Mouse (Mus musculus) thymus, postnatal 14 days (tissue): Measurements from ENCODE around the gene Gpsm1.
"Not testable (repeated sequence)": the region's sequence is repeated elsewhere in the genome, so short reads cannot be mapped to it uniquely, and the experiment has no call there.

ENCODE experiments used
- DNase-seq: peaks from one replicate; pipeline ENCODE4 v3.0.0; 2021

The Gpsm1 gene

DNA sequence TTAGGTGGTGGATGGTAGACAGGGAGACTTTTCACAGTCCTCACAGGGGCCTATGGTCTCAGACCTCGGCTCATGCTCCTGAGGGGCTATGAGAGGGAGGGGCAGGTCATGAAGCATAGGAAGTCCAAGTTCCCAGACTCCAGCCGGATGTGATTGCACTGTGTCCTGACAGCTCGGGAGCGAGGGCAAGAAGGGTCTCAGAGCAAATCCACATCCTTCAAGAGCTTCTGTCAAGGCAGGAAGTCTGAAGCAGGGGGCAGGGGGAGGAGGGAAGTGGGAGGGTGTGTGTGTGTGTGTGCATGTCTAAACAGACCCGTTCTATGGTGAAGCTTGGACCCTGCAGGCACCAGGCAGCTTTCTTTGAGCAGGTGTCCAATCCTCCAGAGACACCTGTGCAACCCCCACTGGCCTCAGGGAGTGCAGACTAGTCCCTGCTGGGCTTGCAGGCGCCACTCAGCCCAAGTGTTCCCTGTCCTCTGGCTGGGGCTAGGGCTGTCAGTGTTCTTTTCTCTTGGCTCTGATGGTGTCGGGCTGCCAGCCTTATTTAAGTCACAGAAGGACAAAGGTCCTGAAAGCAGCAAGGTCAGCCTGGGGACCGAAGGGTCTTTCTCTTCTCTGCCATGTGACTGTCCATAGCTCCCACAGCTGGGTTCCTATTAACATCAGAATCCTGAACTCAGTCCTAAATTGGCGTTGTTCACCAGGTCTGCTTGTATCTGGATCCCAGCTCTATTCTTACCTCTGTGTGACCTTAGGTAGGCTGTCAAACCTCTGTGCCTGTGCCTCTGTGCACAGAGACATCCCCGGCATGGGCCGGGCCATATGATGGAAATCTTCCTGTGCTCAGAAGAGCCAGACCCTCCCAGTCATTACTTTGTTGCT lies 27.5 kb downstream of the Gpsm1 start:
- DNase-seq = peak; percentile 42

DNA sequence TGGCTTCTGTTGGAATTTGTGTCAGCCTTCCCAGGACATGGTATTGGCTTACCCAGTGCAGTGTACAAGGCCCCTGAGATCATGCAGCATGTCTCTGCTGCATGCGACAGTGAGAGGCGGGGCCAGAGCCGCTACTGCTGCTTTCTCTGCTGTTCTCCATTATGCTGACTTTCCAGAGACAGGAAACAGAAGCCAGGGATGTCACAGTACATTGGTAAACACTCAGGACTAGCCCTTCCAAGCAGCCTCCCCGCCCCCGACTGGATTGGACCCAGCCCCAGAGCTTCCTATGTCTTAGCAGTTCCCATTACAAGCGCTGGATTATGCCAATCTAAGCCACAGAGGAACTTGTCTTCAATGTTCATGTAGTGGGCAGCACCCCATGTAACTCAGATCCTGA lies 32.9 kb downstream of the Gpsm1 start:
- no peak for DNase-seq

GRCm38 (mm10) chr2:26351358-26352290 lies 36.3 kb downstream of the Gpsm1 start, which contains the start of gene Dnlz:
Dnlz (minus strand) TSS chr2:26352110.
- DNase-seq = peak; percentile 96

- DNase-seq = peak; percentile 88
Observed at GRCm38 (mm10) chr2:26352291-26352910, 37.1 kb downstream of the Gpsm1 start.

GRCm38 (mm10) chr2:26353066-26353980 lies 38.0 kb downstream of the Gpsm1 start:
- DNase-seq = no peak

DNA sequence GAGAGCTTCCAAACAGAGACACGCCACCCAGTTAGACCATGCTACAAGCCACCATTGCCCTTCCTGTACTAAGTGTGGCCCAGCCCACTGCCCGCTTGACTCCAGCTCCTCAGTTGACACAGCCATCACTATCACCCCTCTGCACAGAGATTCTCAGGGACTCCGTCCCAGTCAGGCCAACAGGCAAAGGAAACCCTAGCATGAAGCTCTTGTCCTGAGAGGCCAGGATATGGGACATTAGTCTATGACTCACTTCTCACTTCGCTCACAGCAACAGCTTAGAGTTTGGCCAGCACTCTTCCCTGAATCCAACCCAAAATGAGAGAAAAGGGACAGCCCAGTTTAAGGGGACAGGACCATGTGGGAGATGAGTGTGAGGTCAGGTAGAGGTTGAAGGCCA lies 39.1 kb downstream of the Gpsm1 start:
- DNase-seq = no peak

DNA sequence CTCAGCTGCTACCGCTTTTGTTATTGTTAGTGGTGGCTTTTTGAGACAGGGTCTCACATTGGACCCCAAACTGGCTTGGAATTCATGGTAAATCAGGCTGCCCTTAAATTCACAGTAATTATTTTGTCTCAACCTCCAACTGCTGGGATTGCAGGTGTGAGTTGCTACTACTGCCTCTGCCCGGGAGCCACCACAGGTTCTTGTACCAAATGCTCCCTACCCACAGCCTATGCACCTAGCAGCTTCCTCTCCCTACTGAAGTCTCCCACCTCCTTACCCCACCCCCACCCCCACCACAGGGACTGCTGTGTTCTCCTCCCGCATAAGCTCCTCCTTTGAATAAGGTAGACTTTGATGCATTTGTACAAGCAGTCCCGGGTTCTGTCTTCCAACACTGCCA lies 40.9 kb downstream of the Gpsm1 start:
- DNase-seq = peak; percentile 51

GRCm38 (mm10) chr2:26356678-26357077 lies 41.4 kb downstream of the Gpsm1 start:
- peak; percentile 69 for DNase-seq

DNA sequence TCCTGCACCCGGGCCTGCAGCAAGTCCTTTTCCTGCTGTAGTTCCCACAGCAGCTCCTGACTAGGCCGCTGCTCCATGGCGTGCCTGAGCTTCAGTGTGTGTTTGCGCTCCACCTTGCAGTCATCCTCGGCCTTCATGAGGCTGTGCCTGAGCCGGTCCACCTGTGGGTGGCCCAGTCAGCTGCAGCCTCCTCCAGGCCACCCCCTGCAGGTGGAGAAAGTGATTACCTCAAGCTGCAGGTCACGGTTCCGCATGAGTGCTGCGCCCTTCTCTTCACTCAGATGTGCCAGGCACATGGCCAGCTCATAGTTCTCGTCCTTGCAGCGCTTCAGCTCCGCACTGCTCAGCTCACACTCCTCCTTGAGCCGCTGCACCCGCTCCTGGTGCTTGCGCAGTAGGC lies 42.2 kb downstream of the Gpsm1 start:
- DNase-seq = no peak

DNA sequence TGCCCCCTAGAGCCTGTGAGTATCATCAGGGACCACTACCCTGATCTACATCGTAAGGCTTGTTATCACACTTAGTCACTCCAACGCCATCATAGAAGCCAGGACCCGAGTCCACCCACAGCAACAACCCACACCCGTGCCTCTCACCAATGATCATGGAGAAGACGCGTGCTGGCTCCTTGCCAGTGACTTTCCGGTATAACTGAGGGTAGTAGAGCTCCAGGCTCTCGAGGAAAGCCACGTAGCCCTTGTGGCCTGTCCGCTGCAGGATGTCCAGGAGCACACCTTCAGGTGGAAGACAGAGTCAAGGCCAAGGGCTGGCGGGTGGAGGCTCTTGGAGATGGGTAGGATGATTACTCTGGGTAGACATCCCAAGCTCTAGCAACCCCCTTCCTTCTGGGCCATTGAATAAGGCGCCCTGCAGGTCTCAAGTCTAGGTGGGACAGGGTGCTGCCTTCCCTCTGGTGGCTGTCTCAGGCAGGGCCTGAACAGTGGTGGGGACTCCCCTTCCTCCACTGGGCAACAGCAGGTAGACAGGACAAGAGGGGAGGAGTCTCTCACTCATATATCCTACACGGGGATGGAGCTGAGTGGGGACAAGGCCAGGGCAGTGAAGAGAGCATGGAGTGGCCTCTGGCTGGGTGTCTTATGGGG lies 43.5 kb downstream of the Gpsm1 start:
- DNase-seq = no peak

DNA sequence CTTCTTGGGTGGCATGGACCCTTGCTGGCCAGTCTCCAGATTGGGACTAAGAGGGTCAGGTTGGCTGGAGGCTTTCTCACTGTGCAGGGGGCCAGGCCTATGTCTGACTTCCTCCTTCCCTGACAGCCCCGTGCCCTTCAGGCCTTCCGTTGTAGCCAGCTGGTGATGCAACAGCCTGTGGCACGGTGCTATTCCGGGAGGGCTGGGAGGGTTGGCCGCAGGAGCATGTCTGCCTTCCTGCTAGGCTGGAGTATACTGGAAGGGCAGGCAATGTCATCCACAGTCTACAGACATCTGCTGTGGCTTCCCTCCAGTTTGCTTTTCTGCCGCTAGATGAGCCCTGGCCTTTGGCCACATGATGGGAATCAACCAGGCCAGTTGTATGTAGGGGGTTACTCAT lies 44.7 kb downstream of the Gpsm1 start:
- no peak for DNase-seq

GRCm38 (mm10) chr2:26360772-26361171 lies 45.5 kb downstream of the Gpsm1 start, which contains the start of gene Card9:
Card9 (minus strand) TSS chr2:26360918.
- no peak for DNase-seq

- no peak for DNase-seq
Observed at GRCm38 (mm10) chr2:26362991-26363390, 47.7 kb downstream of the Gpsm1 start.

GRCm38 (mm10) chr2:26363481-26363880 lies 48.2 kb downstream of the Gpsm1 start:
- DNase-seq = no peak

DNA sequence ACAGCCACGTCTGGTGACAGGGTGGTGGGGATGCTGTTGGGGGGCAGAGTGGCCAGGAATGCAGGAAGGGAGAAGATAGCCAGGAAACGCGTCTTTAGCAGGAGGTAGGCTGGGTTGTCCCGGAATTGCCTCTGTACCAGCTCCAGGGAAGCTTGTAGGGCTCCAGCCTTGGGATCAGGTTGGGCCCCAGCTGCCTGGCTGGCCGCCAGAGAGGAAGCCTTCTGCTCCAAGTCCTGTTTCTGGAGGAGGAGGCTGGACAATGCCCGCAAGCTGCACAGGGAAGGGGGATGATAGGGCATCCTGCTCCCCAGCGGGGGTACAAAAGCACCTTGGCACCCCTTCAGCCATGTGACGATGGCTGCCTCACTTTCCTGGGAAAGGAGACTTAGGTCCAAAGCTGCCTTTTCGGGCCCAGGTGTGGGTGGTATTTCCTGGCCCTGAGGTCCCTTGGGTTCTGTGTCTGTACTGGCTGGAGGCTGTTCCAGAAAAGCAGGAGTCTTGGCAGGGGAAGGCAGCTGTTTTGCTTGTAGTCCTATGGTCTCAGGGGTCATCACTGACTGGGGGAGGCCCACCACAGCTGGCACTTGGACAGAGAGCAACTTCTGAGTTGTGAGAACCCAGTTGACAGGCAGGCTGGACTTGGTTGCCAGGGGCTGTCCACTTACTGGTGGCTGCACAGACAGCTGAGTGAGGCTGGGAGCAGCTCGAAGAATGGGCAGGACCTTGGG lies 49.6 kb downstream of the Gpsm1 start:
- DNase-seq = no peak

DNA sequence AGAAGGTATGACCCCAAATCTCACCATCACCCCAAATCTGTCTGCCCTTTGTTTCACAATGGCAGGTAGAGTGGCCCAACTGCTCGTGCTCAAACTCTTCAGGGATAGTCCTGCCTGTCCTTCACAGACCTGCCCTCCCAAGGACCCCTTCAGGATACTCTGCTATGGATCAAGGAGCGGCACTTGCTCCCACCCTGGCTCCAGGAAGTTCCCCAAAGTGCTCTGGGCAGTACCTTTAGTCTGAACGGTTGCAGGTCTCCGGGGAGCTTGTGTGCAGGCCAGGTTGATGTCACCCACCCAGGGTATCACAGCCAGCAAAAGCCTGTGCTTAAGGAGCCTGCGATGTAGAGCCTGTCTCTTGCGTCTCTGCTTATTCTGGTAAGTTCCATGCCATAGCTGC lies 52.6 kb downstream of the Gpsm1 start:
- no peak for DNase-seq

- DNase-seq = no peak
Observed at GRCm38 (mm10) chr2:26368572-26368971, 53.3 kb downstream of the Gpsm1 start.

DNA sequence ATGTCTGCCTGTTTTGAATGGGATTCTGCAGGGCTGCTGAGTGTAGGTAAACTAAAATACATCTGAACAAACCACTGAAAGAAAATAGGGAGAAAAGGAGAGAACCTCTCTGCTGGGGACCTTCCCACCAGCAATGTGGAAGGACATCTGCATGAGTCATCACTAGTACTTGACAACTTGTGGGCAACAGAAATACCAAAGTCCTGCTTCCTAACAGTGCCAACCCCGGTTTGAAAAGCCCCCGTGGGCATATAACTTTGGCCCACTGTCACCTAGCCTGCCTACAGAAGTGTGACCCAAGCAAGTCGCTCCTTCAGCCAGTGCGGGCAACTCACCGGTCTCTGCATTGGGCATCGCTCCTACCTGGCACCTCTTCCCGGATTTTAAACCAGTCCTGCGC lies 57.1 kb downstream of the Gpsm1 start:
- DNase-seq = no peak

DNA sequence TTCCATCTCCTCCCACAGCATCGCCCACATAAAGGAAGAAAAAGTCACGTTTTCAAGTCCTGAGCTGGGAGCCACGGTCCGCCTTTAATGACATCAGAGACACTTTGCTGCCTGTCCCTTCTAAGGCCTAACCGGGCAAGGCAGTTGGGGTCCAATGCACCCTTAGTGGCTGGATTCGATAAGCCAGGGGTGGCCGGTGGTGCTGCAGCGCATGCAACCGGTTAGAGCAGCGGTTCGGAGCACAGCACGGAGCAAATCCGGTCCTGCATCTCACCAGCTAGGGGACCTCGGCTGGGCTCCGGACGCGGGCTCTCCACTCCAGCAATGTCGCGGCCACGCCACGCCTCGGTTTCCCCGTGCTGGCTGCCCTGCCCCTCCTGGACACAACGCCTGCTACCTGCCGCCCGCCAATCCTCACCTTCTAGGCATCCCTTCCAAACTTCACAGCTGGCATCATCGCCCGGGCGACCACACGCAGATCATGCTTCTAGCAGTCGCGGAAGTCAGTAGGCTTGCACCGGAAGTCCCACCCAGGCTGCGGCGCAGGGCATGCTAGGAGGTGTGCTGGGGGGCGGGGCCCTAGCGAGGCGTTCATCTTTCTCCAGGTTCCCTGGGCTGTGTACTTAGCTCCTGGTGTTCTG lies 64.9 kb downstream of the Gpsm1 start, which contains the start of gene Snapc4:
Snapc4 (minus strand) TSS at position 523 of the 641 bp plus-strand sequence.
- peak; percentile 88 for DNase-seq

DNA sequence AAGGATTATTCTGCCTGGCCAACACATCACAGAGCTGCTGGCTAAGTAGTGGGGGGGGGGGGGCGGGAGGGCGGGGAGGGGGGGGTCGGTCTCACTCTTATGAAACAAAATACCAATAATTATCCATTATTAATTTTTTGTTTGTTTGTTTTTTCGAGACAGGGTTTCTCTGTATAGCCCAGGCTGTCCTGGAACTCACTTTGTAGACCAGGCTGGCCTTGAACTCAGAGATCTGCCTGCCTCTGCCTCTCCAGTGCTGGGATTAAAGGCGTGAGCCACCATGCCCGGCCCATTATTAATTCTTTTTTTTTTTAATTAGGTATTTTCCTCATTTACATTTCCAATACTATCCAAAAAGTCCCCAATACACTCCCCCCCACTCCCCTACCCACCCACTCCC lies 65.6 kb downstream of the Gpsm1 start:
- DNase-seq = not testable (repeated sequence)
